Mouse (Mus musculus) heart, postnatal 0 days (tissue): ENCODE measurements around the gene Cnst. TPM values are rescaled to one million over a fixed set of nuclear protein-coding genes. Genes with fewer than 3 reads are reported as not detected.

Experiments
- ATAC-seq: fragments of 200-750 bp; cut with Nextera tagmentation; 2 replicates; pipeline ENCODE4 v1.8.0; 2017; ENCODE audit warnings: low read depth, moderate number of reproducible peaks, moderate library complexity; ENCODE audit not compliant: insufficient read depth
- DNase-seq: peaks from one replicate; pipeline ENCODE4 v3.0.0-alpha.2; 2016; ENCODE audit warnings: low spot score
- H3K27ac ChIP-seq: fragments of 300-500 bp; sonication (generic); 2 replicates; pipeline ENCODE4 v1.5.1; 2014; ENCODE audit warnings: low read depth, mild to moderate bottlenecking
- H3K27me3 ChIP-seq: fragments of 300-500 bp; sonication (generic); 2 replicates; pipeline ENCODE4 v1.6.1; 2014; ENCODE audit warnings: low read length, mixed read lengths; ENCODE audit not compliant: control insufficient read depth, insufficient read depth
- H3K36me3 ChIP-seq: fragments of 300-500 bp; sonication (generic); replicated peaks from 2 replicates; pipeline ENCODE4 v1.6.1; 2014; ENCODE audit warnings: low read length, mixed read lengths; ENCODE audit not compliant: control insufficient read depth, insufficient read depth
- H3K4me1 ChIP-seq: fragments of 300-500 bp; sonication (generic); 2 replicates; pipeline ENCODE4 v1.6.1; 2014; ENCODE audit warnings: antibody characterized with exemption; ENCODE audit not compliant: control insufficient read depth, insufficient read depth
- H3K4me2 ChIP-seq: fragments of 300-500 bp; sonication (generic); 2 replicates; pipeline ENCODE4 v1.6.1; 2014; ENCODE audit warnings: low read depth, mild to moderate bottlenecking, low read length, moderate library complexity
- H3K4me3 ChIP-seq: fragments of 300-500 bp; sonication (generic); 2 replicates; pipeline ENCODE4 v1.5.1; 2014; ENCODE audit warnings: low read depth, low read length
- H3K9ac ChIP-seq: fragments of 300-500 bp; sonication (generic); replicated peaks from 2 replicates; pipeline ENCODE4 v1.6.1; 2014; ENCODE audit warnings: low read depth, low read length, mixed read lengths
- H3K9me3 ChIP-seq: fragments of 300-500 bp; sonication (generic); replicated peaks from 2 replicates; pipeline ENCODE4 v1.6.1; 2016; ENCODE audit warnings: low read length; ENCODE audit not compliant: control insufficient read depth
- CTCF ChIP-seq: IDR thresholded peaks from 2 replicates; pipeline ENCODE4 v1.5.1; 2016; ENCODE audit warnings: antibody characterized with exemption, control low read depth, low read depth
- EP300 ChIP-seq: IDR thresholded peaks from 2 replicates; pipeline ENCODE4 v1.6.1; 2016; ENCODE audit warnings: antibody characterized with exemption, low read depth
- WGBS: fragments of 180-500 bp; shearing (Covaris S2); extraction: QIAGEN DNeasy Blood & Tissue Kit; methylation state at CpG from one replicate; pipeline ENCODE4 v1.1.7; 2014; 5-methylcytosine and 5-hydroxymethylcytosine counted together
- polyA plus RNA-seq: library from polyadenylated mRNA; unstranded; fragments of >200 nt; fragmentation: Nextera tagmentation; extraction: Ambion mirVana; gene quantifications from 2 replicates; pipeline ENCODE4 v1.2.1, GENCODE M21; 2015
- total RNA-seq: library from RNA; depleted of rRNA; stranded (reverse); fragments of >200 nt; gene quantifications from 2 replicates; pipeline ENCODE4 v1.2.3, GENCODE M21; 2014; ENCODE audit warnings: low replicate concordance

Gene Cnst
- total and polyA plus RNA-seq, 2 experiments from 2014 or later = 21.4 to 21.5 TPM

GRCm38 (mm10) chr1:179548996-179549752 is 3.0 kb downstream of the Cnst start:
- H3K9ac ChIP-seq = no peak overlapping the region
- no peak overlapping the region for H3K4me3 ChIP-seq
- no peaks in the 10 kb centered on the region for H3K9me3 ChIP-seq
- H3K36me3 ChIP-seq = no peaks in the 10 kb centered on the region
- no peak for DNase-seq
- H3K27ac ChIP-seq = peak overlapping the region; percentile 38; the same call in 1 of the 2 replicates
- peaks cover 41% of the 10 kb centered on the region for H3K4me1 ChIP-seq
- H3K27me3 ChIP-seq = no peaks in the 10 kb centered on the region
- H3K4me2 ChIP-seq = no peak overlapping the region
- TF ChIP-seq EP300 (no peak), CTCF (no peak)
- no peak for ATAC-seq
- 88% methylated on average over 5 of the region's 5 CpGs for WGBS

GRCm38 (mm10) chr1:179551336-179551735 is 5.2 kb downstream of the Cnst start:
- Histone ChIP-seq H3K9me3 (no peaks in the 10 kb centered on the region), H3K27me3 (no peaks in the 10 kb centered on the region), H3K27ac (no peak overlapping the region), H3K4me3 (no peak overlapping the region), H3K36me3 (no peaks in the 10 kb centered on the region), H3K9ac (no peak overlapping the region), H3K4me2 (no peak overlapping the region), H3K4me1 (peaks cover 33% of the 10 kb centered on the region)
- 52% methylated on average over 3 of the region's 3 CpGs for WGBS
- ATAC-seq (no peak), DNase-seq (no peak)
- no peak for TF ChIP-seq CTCF
- TF ChIP-seq EP300 = no peak

GRCm38 (mm10) chr1:179551921-179552320 is 5.8 kb downstream of the Cnst start:
- H3K4me3 ChIP-seq = no peak overlapping the region
- DNase-seq = no peak
- ATAC-seq = no peak
- no peak overlapping the region for H3K27ac ChIP-seq
- no peaks in the 10 kb centered on the region for H3K36me3 ChIP-seq
- H3K4me2 ChIP-seq = no peak overlapping the region
- no peaks in the 10 kb centered on the region for H3K9me3 ChIP-seq
- TF ChIP-seq EP300 (no peak), CTCF (no peak)
- H3K9ac ChIP-seq = no peak overlapping the region
- 87% methylated on average over 4 of the region's 4 CpGs for WGBS
- H3K27me3 ChIP-seq = no peaks in the 10 kb centered on the region
- H3K4me1 ChIP-seq = peaks cover 33% of the 10 kb centered on the region

DNA sequence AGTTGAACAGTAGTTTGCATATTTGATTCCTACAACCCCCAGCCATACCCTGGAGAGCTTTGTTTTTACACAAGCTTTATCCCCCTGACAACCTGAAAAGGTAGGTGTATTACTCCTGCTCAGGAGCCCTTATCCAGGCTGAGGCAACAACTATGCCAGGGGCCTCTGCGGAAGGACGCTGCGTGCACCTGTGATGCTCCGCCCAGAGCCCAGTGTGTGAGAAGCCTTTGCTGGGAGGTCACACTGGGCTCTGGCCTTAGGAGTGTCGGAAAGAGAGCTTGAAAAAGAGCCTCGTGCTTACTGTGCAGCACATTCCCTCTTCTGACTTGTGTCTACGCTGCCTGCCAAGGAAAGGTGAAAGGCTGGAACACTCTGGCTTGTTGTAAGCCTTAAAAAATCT is 6.6 kb downstream of the Cnst start:
- no peak for ATAC-seq
- peaks cover 27% of the 10 kb centered on the region for H3K4me1 ChIP-seq
- WGBS = 45% methylated on average over 7 of the region's 7 CpGs
- no peaks in the 10 kb centered on the region for H3K36me3 ChIP-seq
- TF ChIP-seq CTCF (no peak), EP300 (no peak)
- H3K27ac ChIP-seq = peak overlapping the region; percentile 63
- no peak overlapping the region for H3K4me3 ChIP-seq
- H3K9me3 ChIP-seq = no peaks in the 10 kb centered on the region
- no peak overlapping the region for H3K4me2 ChIP-seq
- H3K9ac ChIP-seq = no peak overlapping the region
- no peak for DNase-seq
- no peaks in the 10 kb centered on the region for H3K27me3 ChIP-seq

- ATAC-seq (no peak), DNase-seq (no peak)
- TF ChIP-seq CTCF (no peak), EP300 (no peak)
- peaks cover 20% of the 10 kb centered on the region for H3K4me1 ChIP-seq
- 0 out of 2 replicates have a peak overlapping the region, but pooled peaks have one; percentile 2 for H3K9ac ChIP-seq
- H3K27ac ChIP-seq = peak overlapping the region; percentile 38; the same call in 1 of the 2 replicates
- 39% methylated on average over 5 of the region's 5 CpGs for WGBS
- H3K36me3 ChIP-seq = no peaks in the 10 kb centered on the region
- H3K4me2 ChIP-seq = no peak overlapping the region
- H3K27me3 ChIP-seq = no peaks in the 10 kb centered on the region
- no peak overlapping the region for H3K4me3 ChIP-seq
- no peaks in the 10 kb centered on the region for H3K9me3 ChIP-seq
Measured at GRCm38 (mm10) chr1:179553197-179553948, 7.2 kb downstream of the Cnst start.
